Mouse (Mus musculus): ENCODE results near the gene Foxo3. TPM values are rescaled to one million over a fixed set of nuclear protein-coding genes. Genes with fewer than 3 reads are reported as not detected.

Foxo3 gene
- total and polyA plus RNA-seq, 2 experiments from 2014 or later, result 5.4 to 51.9 TPM

GRCm38 (mm10) chr10:42297954-42298353 is 21.4 kb upstream of the Foxo3 start:
- 91% methylated on average over 1 of the region's 1 CpGs for WGBS
- DNase-seq (ENCODE audit: low spot score), result no peak

GRCm38 (mm10) chr10:42297109-42297508 is 20.6 kb upstream of the Foxo3 start:
- H3K27me3 ChIP-seq (ENCODE audit: control insufficient read depth, insufficient read depth, low read length), result no peaks in the 10 kb centered on the region
- 0 out of 2 replicates have a peak, but pooled peaks cover 7% of the 10 kb centered on the region for H3K9me3 ChIP-seq (replicated peaks; ENCODE audit: control insufficient read depth, low read length)
- DNase-seq (ENCODE audit: low spot score) (no peak), ATAC-seq (ENCODE audit: insufficient read depth, low read depth) (no peak)
- 80% methylated on average over 2 of the region's 2 CpGs for WGBS
- TF ChIP-seq CTCF (IDR thresholded peaks at IDR 0.05; ENCODE audit: low read depth) (peak; percentile 19; the same call in 1 of the 2 replicates), EP300 (IDR thresholded peaks at IDR 0.05; ENCODE audit: low read depth) (no peak)
- H3K36me3 ChIP-seq (replicated peaks; ENCODE audit: control insufficient read depth, insufficient read depth, low read length), result no peaks in the 10 kb centered on the region
- H3K4me2 ChIP-seq (ENCODE audit: low read depth, low read length), result no peak overlapping the region
- no peak overlapping the region for H3K27ac ChIP-seq (ENCODE audit: low read depth)
- H3K4me3 ChIP-seq (ENCODE audit: low read depth, low read length), result no peak overlapping the region
- H3K4me1 ChIP-seq (ENCODE audit: control insufficient read depth, insufficient read depth), result 0 out of 2 replicates have a peak, but pooled peaks cover 3% of the 10 kb centered on the region
- H3K9ac ChIP-seq (replicated peaks; ENCODE audit: low read depth, low read length), result no peak overlapping the region

More at GRCm38 (mm10) chr10:42297954-42298353, 21.4 kb upstream of the Foxo3 start:
- 0 out of 2 replicates have a peak, but pooled peaks cover 7% of the 10 kb centered on the region for H3K9me3 ChIP-seq (replicated peaks; ENCODE audit: control insufficient read depth, low read length)
- H3K27me3 ChIP-seq (ENCODE audit: control insufficient read depth, insufficient read depth, low read length), result no peaks in the 10 kb centered on the region
- no peak overlapping the region for H3K27ac ChIP-seq (ENCODE audit: low read depth)
- no peak overlapping the region for H3K4me2 ChIP-seq (ENCODE audit: low read depth, low read length)
- no peak for ATAC-seq (ENCODE audit: insufficient read depth, low read depth)
- 0 out of 2 replicates have a peak, but pooled peaks cover 3% of the 10 kb centered on the region for H3K4me1 ChIP-seq (ENCODE audit: control insufficient read depth, insufficient read depth)
- no peak for TF ChIP-seq EP300 (IDR thresholded peaks at IDR 0.05; ENCODE audit: low read depth)
- peak; percentile 13; the same call in 1 of the 2 replicates for TF ChIP-seq CTCF (IDR thresholded peaks at IDR 0.05; ENCODE audit: low read depth)
- no peaks in the 10 kb centered on the region for H3K36me3 ChIP-seq (replicated peaks; ENCODE audit: control insufficient read depth, insufficient read depth, low read length)
- H3K4me3 ChIP-seq (ENCODE audit: low read depth, low read length), result no peak overlapping the region
- H3K9ac ChIP-seq (replicated peaks; ENCODE audit: low read depth, low read length), result no peak overlapping the region

GRCm38 (mm10) chr10:42296559-42296958 is 20.0 kb upstream of the Foxo3 start:
- TF ChIP-seq EP300 (IDR thresholded peaks at IDR 0.05; ENCODE audit: low read depth), result no peak
- no peak; the same call in 1 of the 2 replicates for TF ChIP-seq CTCF (IDR thresholded peaks at IDR 0.05; ENCODE audit: low read depth)
- no peaks in the 10 kb centered on the region for H3K27me3 ChIP-seq (ENCODE audit: control insufficient read depth, insufficient read depth, low read length)

GRCm38 (mm10) chr10:42295028-42295427 is 18.5 kb upstream of the Foxo3 start:
- DNase-seq (ENCODE audit: low spot score), result peak; percentile 85
- no peak overlapping the region for H3K4me2 ChIP-seq (ENCODE audit: low read depth, low read length)
- 0 out of 2 replicates have a peak, but pooled peaks cover 7% of the 10 kb centered on the region for H3K9me3 ChIP-seq (replicated peaks; ENCODE audit: control insufficient read depth, low read length)
- TF ChIP-seq EP300 (IDR thresholded peaks at IDR 0.05; ENCODE audit: low read depth), result no peak
- TF ChIP-seq CTCF (IDR thresholded peaks at IDR 0.05; ENCODE audit: low read depth), result peak; percentile 78
- 0% methylated on average over 1 of the region's 1 CpGs for WGBS
- no peak overlapping the region for H3K27ac ChIP-seq (ENCODE audit: low read depth)
- H3K27me3 ChIP-seq (ENCODE audit: control insufficient read depth, insufficient read depth, low read length), result no peaks in the 10 kb centered on the region
- no peak overlapping the region for H3K9ac ChIP-seq (replicated peaks; ENCODE audit: low read depth, low read length)
- H3K4me1 ChIP-seq (ENCODE audit: control insufficient read depth, insufficient read depth), result 0 out of 2 replicates have a peak, but pooled peaks cover 3% of the 10 kb centered on the region
- H3K4me3 ChIP-seq (ENCODE audit: low read depth, low read length), result no peak overlapping the region
- ATAC-seq (ENCODE audit: insufficient read depth, low read depth), result peak; percentile 64; the same call in 1 of the 2 replicates
- H3K36me3 ChIP-seq (replicated peaks; ENCODE audit: control insufficient read depth, insufficient read depth, low read length), result no peaks in the 10 kb centered on the region

More at GRCm38 (mm10) chr10:42296559-42296958, 20.0 kb upstream of the Foxo3 start:
- Histone ChIP-seq H3K27ac (ENCODE audit: low read depth) (no peak overlapping the region), H3K4me2 (ENCODE audit: low read depth, low read length) (no peak overlapping the region), H3K4me3 (ENCODE audit: low read depth, low read length) (no peak overlapping the region), H3K36me3 (replicated peaks; ENCODE audit: control insufficient read depth, insufficient read depth, low read length) (no peaks in the 10 kb centered on the region), H3K9me3 (replicated peaks; ENCODE audit: control insufficient read depth, low read length) (0 out of 2 replicates have a peak, but pooled peaks cover 7% of the 10 kb centered on the region), H3K9ac (replicated peaks; ENCODE audit: low read depth, low read length) (no peak overlapping the region), H3K4me1 (ENCODE audit: control insufficient read depth, insufficient read depth) (0 out of 2 replicates have a peak, but pooled peaks cover 3% of the 10 kb centered on the region)
- ATAC-seq (ENCODE audit: insufficient read depth, low read depth), result peak; percentile 20; the same call in 1 of the 2 replicates
- 55% methylated on average over 4 of the region's 4 CpGs for WGBS
- no peak for DNase-seq (ENCODE audit: low spot score)

- WGBS, result 26% methylated on average over 2 of the region's 2 CpGs
- TF ChIP-seq CTCF (IDR thresholded peaks at IDR 0.05; ENCODE audit: low read depth), result no peak
- 0 out of 2 replicates have a peak, but pooled peaks cover 3% of the 10 kb centered on the region for H3K4me1 ChIP-seq (ENCODE audit: control insufficient read depth, insufficient read depth)
- DNase-seq (ENCODE audit: low spot score) (no peak), ATAC-seq (ENCODE audit: insufficient read depth, low read depth) (no peak)
- no peak overlapping the region for H3K27ac ChIP-seq (ENCODE audit: low read depth)
- no peaks in the 10 kb centered on the region for H3K36me3 ChIP-seq (replicated peaks; ENCODE audit: control insufficient read depth, insufficient read depth, low read length)
- no peak overlapping the region for H3K9ac ChIP-seq (replicated peaks; ENCODE audit: low read depth, low read length)
- H3K4me3 ChIP-seq (ENCODE audit: low read depth, low read length), result no peak overlapping the region
- no peak overlapping the region for H3K4me2 ChIP-seq (ENCODE audit: low read depth, low read length)
- H3K27me3 ChIP-seq (ENCODE audit: control insufficient read depth, insufficient read depth, low read length), result no peaks in the 10 kb centered on the region
- 0 out of 2 replicates have a peak, but pooled peaks cover 7% of the 10 kb centered on the region for H3K9me3 ChIP-seq (replicated peaks; ENCODE audit: control insufficient read depth, low read length)
These were observed 17.8 kb upstream of the Foxo3 start for GRCm38 (mm10) chr10:42294392-42294791.
